Mouse (Mus musculus) cerebellum, postnatal 4 days (tissue): ENCODE results near the gene Myoz1.
"Not testable (repeated sequence)": the region's sequence is repeated elsewhere in the genome, so short reads cannot be mapped to it uniquely, and the experiment has no call there.

Source experiments
- DNase-seq, 2 experiments: peaks; one replicate each; pipeline ENCODE4 v3.0.0; 2022; ENCODE audit warnings: low spot score in 2 of 2, mixed read lengths in 1 of 2

Gene Myoz1

GRCm38 (mm10) chr14:20656361-20656760 is at the start of gene Myoz1:
Gene Myoz1 (minus strand): TSS chr14:20656540.
- no peak for DNase-seq

- DNase-seq = not testable (repeated sequence)
Measured at GRCm38 (mm10) chr14:20703461-20703860, 47.1 kb upstream of the Myoz1 start.

- DNase-seq = peak; percentile 84 to 93
Measured at GRCm38 (mm10) chr14:20702741-20703381, 46.5 kb upstream of the Myoz1 start, which contains the start of gene Chchd1. Gene Chchd1 (plus strand): TSS chr14:20703006.

- DNase-seq = no peak
Measured at GRCm38 (mm10) chr14:20702096-20702740, 45.9 kb upstream of the Myoz1 start.

GRCm38 (mm10) chr14:20701554-20701953 is 45.2 kb upstream of the Myoz1 start:
- DNase-seq = no peak

- no peak for DNase-seq
Measured at GRCm38 (mm10) chr14:20700362-20700761, 44.0 kb upstream of the Myoz1 start.

GRCm38 (mm10) chr14:20698515-20698914 is 42.2 kb upstream of the Myoz1 start:
- DNase-seq = no peak

- DNase-seq = peak in 1 of 2 experiments; percentile 34
Measured at GRCm38 (mm10) chr14:20696986-20697385, 40.6 kb upstream of the Myoz1 start.

GRCm38 (mm10) chr14:20695761-20696520 is 39.6 kb upstream of the Myoz1 start:
- no peak for DNase-seq

GRCm38 (mm10) chr14:20694884-20695760 is 38.8 kb upstream of the Myoz1 start, which contains the start of gene Fut11:
Gene Fut11 (plus strand): TSS chr14:20694968.
- DNase-seq = peak; percentile 78 to 84

- DNase-seq = peak in 1 of 2 experiments; percentile 11
Measured at GRCm38 (mm10) chr14:20694185-20694883, 38.0 kb upstream of the Myoz1 start.

- DNase-seq = no peak
Measured at GRCm38 (mm10) chr14:20693589-20694101, 37.3 kb upstream of the Myoz1 start.

GRCm38 (mm10) chr14:20691772-20692171 is 35.4 kb upstream of the Myoz1 start:
- no peak for DNase-seq

GRCm38 (mm10) chr14:20689009-20689408 is 32.7 kb upstream of the Myoz1 start:
- DNase-seq = no peak

GRCm38 (mm10) chr14:20686576-20686975 is 30.2 kb upstream of the Myoz1 start:
- no peak for DNase-seq

- no peak for DNase-seq
Measured at GRCm38 (mm10) chr14:20682498-20682897, 26.2 kb upstream of the Myoz1 start.

- DNase-seq = no peak
Measured at GRCm38 (mm10) chr14:20681742-20682141, 25.4 kb upstream of the Myoz1 start.

GRCm38 (mm10) chr14:20677906-20678305 is 21.6 kb upstream of the Myoz1 start:
- no peak for DNase-seq

- peak; percentile 98 to 99 for DNase-seq
Measured at GRCm38 (mm10) chr14:20674064-20674833, 17.9 kb upstream of the Myoz1 start, which contains the start of gene Sec24c. Gene Sec24c (plus strand): TSS chr14:20674308.

- DNase-seq = peak in 1 of 2 experiments; percentile 11
Measured at GRCm38 (mm10) chr14:20673735-20674063, 17.4 kb upstream of the Myoz1 start.
